Mouse (Mus musculus): Measurements from ENCODE around the gene Srp68. TPM values are rescaled to one million over a fixed set of nuclear protein-coding genes. Genes with fewer than 3 reads are reported as not detected.

The Srp68 gene
- total and polyA plus RNA-seq, 3 experiments: 146 to 228 (median 180) TPM

DNA sequence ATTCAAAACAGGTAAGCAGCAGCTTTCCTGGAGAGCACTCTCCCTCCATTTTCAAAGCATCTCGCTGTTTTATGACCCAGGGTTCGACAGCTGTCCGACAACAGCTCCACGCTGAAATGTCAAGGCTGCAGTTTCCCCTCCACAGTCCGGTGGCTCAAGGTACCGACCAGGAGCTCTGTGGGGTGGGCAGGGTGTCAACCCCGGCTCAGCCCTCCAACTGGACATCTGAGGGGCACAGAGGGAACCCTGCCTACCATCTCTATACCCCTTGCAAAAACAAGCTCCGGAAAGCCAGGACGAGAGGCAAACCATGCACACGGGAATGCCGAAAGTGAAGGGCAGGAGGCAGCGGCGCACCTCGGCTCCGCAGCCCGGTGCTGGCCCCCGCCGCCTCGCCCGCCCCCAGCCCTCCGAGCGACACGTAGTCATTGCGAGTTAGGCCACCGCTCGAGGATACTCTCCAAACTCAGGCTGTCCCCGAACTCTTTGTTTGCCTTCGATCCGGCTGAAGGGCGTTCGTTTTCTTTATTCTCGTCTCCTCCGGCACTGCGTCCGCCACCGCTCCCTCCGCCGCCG is 460 bp downstream of the Srp68 start:
- H3K27me3 ChIP-seq (ENCODE audit: control insufficient read depth in 1 of 2, insufficient read depth in 2 of 2, low read length in 2 of 2): no peaks in the 10 kb centered on the region
- TF ChIP-seq MAZ (IDR thresholded peaks at IDR 0.05; ENCODE audit: low read depth, low read length) (peak; percentile 77; the same call in 1 of the 2 replicates), RCOR1 (IDR thresholded peaks at IDR 0.05; ENCODE audit: low read depth, low read length) (no peak), EP300 (IDR thresholded peaks at IDR 0.05; ENCODE audit: low read depth in 1 of 2, low read length in 2 of 2) (0 out of 4 replicates have a peak, but pooled peaks of 1 of the 2 experiments have one; percentile 2), CHD1 (IDR thresholded peaks at IDR 0.05; ENCODE audit: low read depth, low read length) (peak; percentile 49; the same call in 1 of the 2 replicates), TBP (IDR thresholded peaks at IDR 0.05; ENCODE audit: low read depth, low read length) (no peak), TAL1 (IDR thresholded peaks at IDR 0.05; ENCODE audit: low read length) (no peak), SMC3 (IDR thresholded peaks at IDR 0.05; ENCODE audit: low read depth, low read length) (no peak), KAT2A (conservative IDR thresholded peaks at IDR 0.05; ENCODE audit: low read depth, low read length) (no peak), GATA1 (IDR thresholded peaks at IDR 0.05; ENCODE audit: low read depth, low read length) (no peak), MEF2A (IDR thresholded peaks at IDR 0.05; ENCODE audit: extremely low read depth, insufficient replicate concordance, low read depth, low read length, poor library complexity, severe bottlenecking) (no peak), MYC (IDR thresholded peaks at IDR 0.05; ENCODE audit: low read depth, low read length) (no peak), E2F4 (IDR thresholded peaks at IDR 0.05; ENCODE audit: borderline replicate concordance, low read depth, low read length) (no peak), ZNF384 (IDR thresholded peaks at IDR 0.05; ENCODE audit: low read depth, low read length) (no peak), MYB (IDR thresholded peaks at IDR 0.05; ENCODE audit: low read depth, low read length) (no peak), MAX (IDR thresholded peaks at IDR 0.05; ENCODE audit: low read length) (peak; percentile 61; the same call in 1 of the 2 replicates)
- H3K4me3 ChIP-seq (ENCODE audit: control insufficient read depth in 1 of 2, insufficient read depth in 1 of 2, low read depth in 2 of 2, low read length in 2 of 2): peak overlapping the region; percentile 46 to 96
- H3K27ac ChIP-seq (ENCODE audit: control insufficient read depth, low read depth, low read length): peak overlapping the region; percentile 72
- DNase-seq (ENCODE audit: low read depth, low spot score): peak; percentile 57
- peaks cover 12 to 16% of the 10 kb centered on the region in 2 experiments for H3K36me3 ChIP-seq (ENCODE audit: control insufficient read depth in 1 of 2, insufficient read depth in 2 of 2, low read length in 2 of 2)
- H3K9ac ChIP-seq (ENCODE audit: control insufficient read depth, low read depth, low read length, poor library complexity, severe bottlenecking): peak overlapping the region; percentile 91
- H3K4me1 ChIP-seq (ENCODE audit: control insufficient read depth in 1 of 2, insufficient read depth in 2 of 2, low read length in 2 of 2): peaks cover 0 to 11% of the 10 kb centered on the region in 2 experiments; a peak in 2 of 4 replicates
- no peaks in the 10 kb centered on the region for H3K9me3 ChIP-seq (replicated peaks; ENCODE audit: insufficient read depth, low read length)
- H3K79me2 ChIP-seq (ENCODE audit: control insufficient read depth, insufficient read depth, low read length, poor library complexity): peaks cover 50% of the 10 kb centered on the region

DNA sequence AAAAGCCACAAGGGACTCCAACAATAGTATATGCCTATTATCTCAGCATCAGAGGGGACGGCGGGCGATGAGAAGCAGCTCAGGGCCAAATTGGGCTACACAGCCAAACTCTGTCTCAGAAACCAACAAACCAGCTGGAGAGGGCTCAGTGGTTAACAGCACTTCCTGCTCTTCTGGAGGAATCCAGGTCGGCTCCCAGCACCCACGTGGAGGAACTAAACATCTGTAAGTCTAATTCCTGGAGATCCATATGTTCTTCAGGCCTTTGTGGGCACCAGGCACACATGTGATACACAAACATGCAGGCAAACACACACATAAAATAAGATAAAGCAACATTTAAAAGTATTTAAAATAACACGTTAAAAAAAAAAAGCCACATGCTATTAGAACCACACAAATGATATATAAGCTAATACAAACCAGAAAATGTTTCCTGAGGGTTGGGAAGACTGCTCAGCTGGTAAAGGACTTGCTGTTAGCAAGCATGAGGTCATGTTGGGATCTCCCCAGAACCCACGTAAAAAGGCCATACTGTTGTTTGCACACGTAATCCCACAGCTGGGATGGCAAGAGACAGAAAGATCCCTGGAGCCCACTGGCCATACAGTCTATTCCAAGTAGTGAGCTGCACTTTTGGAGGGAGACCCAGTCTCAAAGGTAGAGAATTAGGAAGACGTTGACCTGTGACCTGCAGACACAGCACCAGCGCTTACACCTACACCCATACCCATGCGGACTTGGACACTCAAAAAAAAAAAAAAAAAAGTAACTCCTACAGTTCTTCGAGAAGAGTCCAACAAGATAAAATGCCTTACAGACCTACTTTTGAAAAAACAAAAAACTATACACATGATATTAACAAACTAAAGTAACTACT is 1.2 kb downstream of the Srp68 start:
- Histone ChIP-seq H3K4me1 (ENCODE audit: control insufficient read depth in 1 of 2, insufficient read depth in 2 of 2, low read length in 2 of 2) (peaks cover 0 to 11% of the 10 kb centered on the region in 2 experiments; a peak in 2 of 4 replicates), H3K4me3 (ENCODE audit: control insufficient read depth in 1 of 2, insufficient read depth in 1 of 2, low read depth in 2 of 2, low read length in 2 of 2) (peak overlapping the region; percentile 46 to 96), H3K9me3 (replicated peaks; ENCODE audit: insufficient read depth, low read length) (no peaks in the 10 kb centered on the region), H3K27ac (ENCODE audit: control insufficient read depth, low read depth, low read length) (peak overlapping the region; percentile 32), H3K36me3 (ENCODE audit: control insufficient read depth in 1 of 2, insufficient read depth in 2 of 2, low read length in 2 of 2) (peaks cover 16% of the 10 kb centered on the region in 2 experiments), H3K27me3 (ENCODE audit: control insufficient read depth in 1 of 2, insufficient read depth in 2 of 2, low read length in 2 of 2) (no peaks in the 10 kb centered on the region), H3K9ac (ENCODE audit: control insufficient read depth, low read depth, low read length, poor library complexity, severe bottlenecking) (peak overlapping the region; percentile 91), H3K79me2 (ENCODE audit: control insufficient read depth, insufficient read depth, low read length, poor library complexity) (peaks cover 50% of the 10 kb centered on the region)
- TF ChIP-seq SMC3 (IDR thresholded peaks at IDR 0.05; ENCODE audit: low read depth, low read length) (no peak), USF2 (IDR thresholded peaks at IDR 0.05; ENCODE audit: borderline replicate concordance in 1 of 2, insufficient read depth in 1 of 2, low read depth in 1 of 2, low read length in 2 of 2) (no peak), EP300 (IDR thresholded peaks at IDR 0.05; ENCODE audit: low read depth in 1 of 2, low read length in 2 of 2) (no peak), ETS1 (IDR thresholded peaks at IDR 0.05; ENCODE audit: low read depth, low read length) (peak; percentile 54; the same call in 1 of the 2 replicates), NRF1 (IDR thresholded peaks at IDR 0.05; ENCODE audit: insufficient read depth, low read depth, low read length, poor library complexity, severe bottlenecking) (no peak), MAX (IDR thresholded peaks at IDR 0.05; ENCODE audit: low read length) (peak; percentile 77; the same call in 1 of the 2 replicates), POLR2A (IDR thresholded peaks at IDR 0.05; ENCODE audit: control insufficient read depth in 1 of 2, insufficient read depth in 1 of 2, low read depth in 1 of 2, low read length in 2 of 2, poor library complexity in 1 of 2) (no peak), CHD1 (IDR thresholded peaks at IDR 0.05; ENCODE audit: low read depth, low read length) (peak; percentile 63; the same call in 1 of the 2 replicates), MYB (IDR thresholded peaks at IDR 0.05; ENCODE audit: low read depth, low read length) (no peak), RAD21 (IDR thresholded peaks at IDR 0.05; ENCODE audit: low read depth, low read length) (no peak), GABPA (IDR thresholded peaks at IDR 0.05; ENCODE audit: low read depth, low read length) (no peak), USF1 (IDR thresholded peaks at IDR 0.05; ENCODE audit: low read depth, low read length) (no peak), MYC (IDR thresholded peaks at IDR 0.05; ENCODE audit: low read depth, low read length) (peak; percentile 81), JUND (IDR thresholded peaks at IDR 0.05; ENCODE audit: low read depth, low read length) (no peak), KAT2A (conservative IDR thresholded peaks at IDR 0.05; ENCODE audit: low read depth, low read length) (no peak), ELF1 (IDR thresholded peaks at IDR 0.05; ENCODE audit: low read depth, low read length) (no peak), ZNF384 (IDR thresholded peaks at IDR 0.05; ENCODE audit: low read depth, low read length) (no peak; the same call in none of the 2 replicates), MXI1 (IDR thresholded peaks at IDR 0.05; ENCODE audit: low read depth, low read length) (peak; percentile 93), TAL1 (IDR thresholded peaks at IDR 0.05; ENCODE audit: low read length) (no peak), TBP (IDR thresholded peaks at IDR 0.05; ENCODE audit: low read depth, low read length) (0 out of 2 replicates have a peak, but pooled peaks have one; percentile 23)
- DNase-seq (ENCODE audit: low read depth, low spot score): peak; percentile 76
